Mouse (Mus musculus) heart, adult 2 months (tissue): Measurements from ENCODE around the gene 4833439L19Rik.

Experiments used
- CTCF ChIP-seq: fragments of 200-600 bp; IDR thresholded peaks from 2 replicates; pipeline ENCODE4 v1.8.1; 2022; ENCODE audit warnings: antibody characterized with exemption, mild to moderate bottlenecking, moderate library complexity
- POLR2A ChIP-seq: fragments of 200-500 bp; IDR thresholded peaks from 2 replicates; pipeline ENCODE4 v1.6.1; 2011; ENCODE audit warnings: mild to moderate bottlenecking, low read depth, low read length, control low read depth; ENCODE audit not compliant: insufficient read depth

GRCm38 (mm10) chr13:54607204-54607603 is 42.0 kb upstream of the 4833439L19Rik start:
- TF ChIP-seq POLR2A, result no peak
- TF ChIP-seq CTCF, result no peak
